In the genomic region with DNA sequence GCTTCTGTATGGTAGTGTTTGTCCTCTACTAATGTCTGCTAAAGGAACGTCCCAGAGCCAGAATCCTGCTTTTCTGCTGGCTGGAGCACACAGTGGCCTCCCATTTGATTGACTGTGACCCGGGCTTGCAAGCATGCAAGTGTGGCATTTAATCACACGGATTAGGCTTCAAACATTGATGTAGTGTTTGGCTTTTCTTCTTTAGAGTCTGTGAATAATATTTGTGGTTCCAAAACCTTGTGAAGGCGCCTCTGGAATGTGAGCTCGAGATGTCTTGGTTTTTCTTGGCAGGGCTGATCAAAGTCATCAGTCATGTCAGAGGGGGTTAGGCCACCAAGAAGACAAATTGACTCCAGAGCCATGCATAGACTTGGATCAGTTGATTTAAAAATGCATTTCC, we compare ENCODE assay signal across 17 mouse cellular contexts.
DNase-seq lines count a peak whose midpoint lies in the region; ATAC-seq lines count a peak whose summit lies in the region.
"Had no signal": no experiment of that assay in that cellular context is flagged by ENCODE, and none has a peak within 500 bp of the region (broad histone marks: within the 10 kb centered on the region; RNA-seq: fewer than 3 reads in every experiment).

No protein-coding gene starts in this region.

- no peaks in the 10 kb centered on the region for H3K27me3 ChIP-seq in kidney, embryonic 14.5 days (ENCODE audit: control insufficient read depth, insufficient read depth, low read length)
- H3K27me3 ChIP-seq in lung, embryonic 15.5 days = no peaks in the 10 kb centered on the region
- no peaks in the 10 kb centered on the region for H3K27me3 ChIP-seq in heart, embryonic 10.5 days (ENCODE audit: insufficient read depth, poor library complexity, severe bottlenecking)
- H3K27me3 ChIP-seq in hindbrain, embryonic 12.5 days = no peaks in the 10 kb centered on the region
- H3K27me3 ChIP-seq: forebrain, embryonic 12.5 days; hindbrain, embryonic 15.5 days; liver, embryonic 13.5 days; megakaryocyte, embryonic 14.5 days; neural tube, embryonic 12.5 days had no signal

- no peaks in the 10 kb centered on the region for H3K36me3 ChIP-seq in kidney, embryonic 14.5 days (ENCODE audit: control insufficient read depth, insufficient read depth, low read length)
- no peaks in the 10 kb centered on the region for H3K36me3 ChIP-seq in lung, embryonic 15.5 days
- no peaks in the 10 kb centered on the region for H3K36me3 ChIP-seq in heart, embryonic 10.5 days
- peaks cover under 1% of the 10 kb centered on the region; the same call in 1 of the 2 replicates for H3K36me3 ChIP-seq in hindbrain, embryonic 12.5 days
- H3K36me3 ChIP-seq: embryonic facial prominence, embryonic 13.5 days; forebrain, embryonic 12.5 days; hindbrain, embryonic 15.5 days; liver, embryonic 13.5 days; neural tube, embryonic 12.5 days had no signal

- peaks cover 5% of the 10 kb centered on the region; the same call in 1 of the 2 replicates for H3K9me3 ChIP-seq in kidney, embryonic 14.5 days (ENCODE audit: control insufficient read depth, low read length)
- no peaks in the 10 kb centered on the region for H3K9me3 ChIP-seq in lung, embryonic 15.5 days
- 0 out of 2 replicates have a peak, but pooled peaks cover under 1% of the 10 kb centered on the region for H3K9me3 ChIP-seq in heart, embryonic 10.5 days
- H3K9me3 ChIP-seq in hindbrain, embryonic 12.5 days (replicated peaks) = peaks cover 7% of the 10 kb centered on the region
- H3K9me3 ChIP-seq: hindbrain, embryonic 15.5 days; liver, embryonic 13.5 days had no signal

- H3K4me3 ChIP-seq in kidney, embryonic 14.5 days (ENCODE audit: low read length) = no peak overlapping the region
- H3K4me3 ChIP-seq in lung, embryonic 15.5 days = no peak overlapping the region
- H3K4me3 ChIP-seq in heart, embryonic 10.5 days = no peak overlapping the region
- H3K4me3 ChIP-seq in hindbrain, embryonic 12.5 days = no peak overlapping the region
- H3K4me3 ChIP-seq: embryonic facial prominence, embryonic 13.5 days; forebrain, embryonic 12.5 days; hindbrain, embryonic 15.5 days; liver, embryonic 13.5 days; megakaryocyte, embryonic 14.5 days; neural tube, embryonic 12.5 days had no signal

- H3K9ac ChIP-seq in kidney, embryonic 14.5 days (ENCODE audit: low read depth, low read length) = no peak overlapping the region
- no peak overlapping the region for H3K9ac ChIP-seq in lung, embryonic 15.5 days
- no peak overlapping the region for H3K9ac ChIP-seq in hindbrain, embryonic 12.5 days
- H3K9ac ChIP-seq: embryonic facial prominence, embryonic 13.5 days; forebrain, embryonic 12.5 days; hindbrain, embryonic 15.5 days; liver, embryonic 13.5 days; neural tube, embryonic 12.5 days had no signal

- peak; percentile 25 for DNase-seq in 3134 (ENCODE audit: extremely low read depth, insufficient read length, low spot score)
- peak; percentile 50 for DNase-seq in Muller cell, postnatal 12 days (ENCODE audit: inconsistent ontology term)
- no peak for DNase-seq in gastrocnemius, postnatal 4 days (ENCODE audit: low spot score in 2 of 2)
- DNase-seq in heart, embryonic 10.5 days (ENCODE audit: low spot score) = no peak
- DNase-seq: cerebellum, adult 11-12 months; heart, adult 11 months; layer of hippocampus, postnatal 36 days; liver, embryonic 13.5 days had no signal

- WGBS in kidney, embryonic 14.5 days = 69% methylated on average over 5 of the region's 5 CpGs
- 29% methylated on average over 5 of the region's 5 CpGs for WGBS in lung, embryonic 15.5 days
- 81% methylated on average over 5 of the region's 5 CpGs for WGBS in heart, embryonic 10.5 days
- WGBS in hindbrain, embryonic 12.5 days = 88% methylated on average over 5 of the region's 5 CpGs

- peak; percentile 74; the same call in 1 of the 2 replicates for ATAC-seq in kidney, embryonic 14.5 days (ENCODE audit: low FRiP score, low TSS enrichment)
- ATAC-seq in lung, embryonic 15.5 days (ENCODE audit: borderline replicate concordance, extremely low read depth, low FRiP score, low TSS enrichment) = peak; percentile 72; the same call in 1 of the 2 replicates
- no peak for ATAC-seq in hindbrain, embryonic 12.5 days (ENCODE audit: low FRiP score)
- ATAC-seq: activated CD4-positive, CD25-positive, alpha-beta regulatory T cell, adult 4 months had no signal

- no peaks in the 10 kb centered on the region for H3K4me1 ChIP-seq in kidney, embryonic 14.5 days (ENCODE audit: control insufficient read depth, insufficient read depth, low read length)
- peaks cover 5% of the 10 kb centered on the region for H3K4me1 ChIP-seq in lung, embryonic 15.5 days
- H3K4me1 ChIP-seq in heart, embryonic 10.5 days = no peaks in the 10 kb centered on the region
- H3K4me1 ChIP-seq in hindbrain, embryonic 12.5 days = no peaks in the 10 kb centered on the region
- H3K4me1 ChIP-seq: embryonic facial prominence, embryonic 13.5 days; forebrain, embryonic 12.5 days; hindbrain, embryonic 15.5 days; liver, embryonic 13.5 days; megakaryocyte, embryonic 14.5 days; neural tube, embryonic 12.5 days had no signal

- H3K4me2 ChIP-seq in kidney, embryonic 14.5 days (replicated peaks; ENCODE audit: low read depth, low read length) = no peak overlapping the region
- H3K4me2 ChIP-seq in lung, embryonic 15.5 days = no peak overlapping the region
- no peak overlapping the region for H3K4me2 ChIP-seq in hindbrain, embryonic 12.5 days (replicated peaks)
- H3K4me2 ChIP-seq: embryonic facial prominence, embryonic 13.5 days; forebrain, embryonic 12.5 days; hindbrain, embryonic 15.5 days; liver, embryonic 13.5 days; neural tube, embryonic 12.5 days had no signal

- peak overlapping the region; percentile 42; the same call in 1 of the 2 replicates for H3K27ac ChIP-seq in kidney, embryonic 14.5 days (ENCODE audit: low read depth, low read length)
- H3K27ac ChIP-seq in lung, embryonic 15.5 days = peak overlapping the region; percentile 24; the same call in 1 of the 2 replicates
- no peak overlapping the region for H3K27ac ChIP-seq in heart, embryonic 10.5 days
- H3K27ac ChIP-seq in hindbrain, embryonic 12.5 days = no peak overlapping the region
- H3K27ac ChIP-seq: embryonic facial prominence, embryonic 13.5 days; forebrain, embryonic 12.5 days; hindbrain, embryonic 15.5 days; liver, embryonic 13.5 days; neural tube, embryonic 12.5 days had no signal

Comparison
In these comparisons a context has a peak if more than half of its experiments do, and no peak if none do; other contexts are left out.
1. DNase-seq: peak in 3134 (single experiment) and Muller cell, postnatal 12 days (single experiment); none in gastrocnemius, postnatal 4 days (0 of 2) and heart, embryonic 10.5 days (single experiment).
2. H3K27ac ChIP-seq: peak in kidney, embryonic 14.5 days (single experiment) and lung, embryonic 15.5 days (single experiment); none in heart, embryonic 10.5 days (single experiment) and hindbrain, embryonic 12.5 days (single experiment).